Mouse (Mus musculus) testis, adult 2 months (tissue): Measurements from ENCODE around the gene Hist3h2a. TPM values are rescaled to one million over a fixed set of nuclear protein-coding genes. Genes with fewer than 3 reads are reported as not detected.

Source experiments
- H3K27ac ChIP-seq: fragments of 200-500 bp; 2 replicates; pipeline ENCODE4 v1.5.1; 2012; ENCODE audit warnings: low read depth, low read length; ENCODE audit not compliant: control insufficient read depth, insufficient read depth
- H3K27me3 ChIP-seq: fragments of 200-500 bp; 2 replicates; pipeline ENCODE4 v1.6.1; 2012; ENCODE audit warnings: mild to moderate bottlenecking, low read length, moderate library complexity; ENCODE audit not compliant: control insufficient read depth, insufficient read depth
- H3K36me3 ChIP-seq: fragments of 200-500 bp; 2 replicates; pipeline ENCODE4 v1.6.1; 2012; ENCODE audit warnings: mild to moderate bottlenecking, low read length; ENCODE audit not compliant: control insufficient read depth, insufficient read depth
- H3K4me1 ChIP-seq: fragments of 200-500 bp; 2 replicates; pipeline ENCODE4 v1.6.1; 2012; ENCODE audit warnings: low read length; ENCODE audit not compliant: control insufficient read depth, insufficient read depth
- H3K4me3 ChIP-seq: fragments of 200-500 bp; 2 replicates; pipeline ENCODE4 v1.5.1; 2012; ENCODE audit warnings: low read depth, mild to moderate bottlenecking, low read length, moderate library complexity, mixed read lengths; ENCODE audit not compliant: control insufficient read depth
- CTCF ChIP-seq: fragments of 200-500 bp; IDR thresholded peaks from 2 replicates; pipeline ENCODE4 v1.5.1; 2012; ENCODE audit warnings: low read depth, mild to moderate bottlenecking, inconsistent platforms, low read length, moderate library complexity; ENCODE audit not compliant: control insufficient read depth, insufficient read depth, insufficient replicate concordance
- POLR2A ChIP-seq: fragments of 200-500 bp; IDR thresholded peaks from 2 replicates; pipeline ENCODE4 v1.6.1; 2012; ENCODE audit warnings: low read depth, mild to moderate bottlenecking, inconsistent platforms, low read length, moderate library complexity; ENCODE audit not compliant: control insufficient read depth
- polyA plus RNA-seq: library from polyadenylated mRNA; depleted of rRNA; stranded (reverse); fragments of >200 nt; gene quantifications from 2 replicates; pipeline ENCODE4 v1.2.3, GENCODE M21; 2012

The Hist3h2a gene
- polyA plus RNA-seq, 1 experiment = 6.5 TPM

DNA sequence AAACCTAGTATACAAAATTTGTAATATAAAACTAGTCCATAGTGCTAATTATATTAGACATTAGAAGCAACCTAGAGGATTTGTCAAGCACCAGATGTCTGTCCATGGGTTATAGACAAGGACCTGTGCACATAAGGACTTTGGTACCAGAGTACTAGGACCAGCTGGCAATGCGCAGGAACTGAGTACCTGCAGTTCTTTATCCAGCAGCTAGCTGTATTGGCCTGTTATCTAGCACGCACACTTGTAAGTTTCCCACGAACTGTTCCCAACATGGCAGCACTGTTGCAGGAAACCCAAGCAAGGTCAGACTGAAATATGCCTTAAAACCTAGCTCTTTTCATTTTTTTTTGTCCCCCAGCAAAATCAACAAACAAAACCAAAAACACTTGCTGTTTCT lies 24.2 kb upstream of the Hist3h2a start:
- TF ChIP-seq CTCF = no peak
- no peak for TF ChIP-seq POLR2A
- peaks cover 2% of the 10 kb centered on the region for H3K36me3 ChIP-seq
- peaks cover 14% of the 10 kb centered on the region for H3K4me1 ChIP-seq
- no peak overlapping the region for H3K4me3 ChIP-seq
- H3K27ac ChIP-seq = no peak overlapping the region
- no peaks in the 10 kb centered on the region for H3K27me3 ChIP-seq

DNA sequence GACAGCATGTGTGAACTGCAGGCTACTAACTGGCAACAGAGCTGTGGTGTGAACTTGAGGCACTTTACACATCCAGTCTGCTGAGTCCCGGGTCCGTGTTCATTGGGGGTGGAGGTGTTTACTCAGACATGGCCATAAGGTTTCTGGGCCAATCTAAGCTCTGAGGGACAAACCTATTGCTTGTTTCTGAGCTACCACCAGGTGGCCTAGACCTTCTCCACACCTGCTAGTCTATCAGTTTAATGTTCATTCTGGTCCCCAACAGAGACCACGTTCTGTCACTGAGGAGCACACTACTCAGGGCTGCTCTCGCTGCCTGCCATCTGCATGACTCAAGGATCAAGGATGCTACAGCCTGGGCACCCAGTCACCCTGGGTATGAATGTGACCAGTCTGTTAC lies 22.9 kb upstream of the Hist3h2a start:
- Histone ChIP-seq H3K27ac (no peak overlapping the region), H3K36me3 (peaks cover 2% of the 10 kb centered on the region), H3K4me1 (peaks cover 14% of the 10 kb centered on the region), H3K4me3 (no peak overlapping the region), H3K27me3 (no peaks in the 10 kb centered on the region)
- no peak for TF ChIP-seq CTCF
- no peak for TF ChIP-seq POLR2A

DNA sequence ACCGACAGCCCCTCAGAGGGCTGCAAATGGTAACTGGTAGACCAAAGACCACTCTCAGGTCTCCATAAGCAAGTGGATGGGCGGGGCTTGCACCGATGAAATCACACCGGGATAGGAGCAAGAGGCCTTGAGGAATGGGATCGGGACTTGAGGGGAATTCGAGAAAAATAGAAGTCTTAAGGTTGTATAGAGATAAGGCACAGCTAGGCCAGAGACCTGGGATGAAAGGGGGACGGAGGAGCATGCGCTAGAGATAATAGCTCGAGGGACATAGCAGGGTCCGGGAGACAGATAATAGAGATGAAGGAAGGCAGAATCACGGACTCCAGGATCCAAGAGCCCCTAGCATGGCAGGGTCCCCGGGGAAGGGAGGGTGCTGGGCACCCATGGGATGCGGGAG lies 16.6 kb upstream of the Hist3h2a start:
- H3K4me3 ChIP-seq = peak overlapping the region; percentile 85
- H3K27ac ChIP-seq = peak overlapping the region; percentile 82; the same call in 1 of the 2 replicates
- H3K4me1 ChIP-seq = peaks cover 11% of the 10 kb centered on the region
- peaks cover 1% of the 10 kb centered on the region for H3K36me3 ChIP-seq
- H3K27me3 ChIP-seq = no peaks in the 10 kb centered on the region
- TF ChIP-seq CTCF (no peak), POLR2A (no peak)

- Histone ChIP-seq H3K36me3 (no peaks in the 10 kb centered on the region; the same call in 1 of the 2 replicates), H3K27me3 (no peaks in the 10 kb centered on the region), H3K27ac (peak within 1 kb of the TSS; percentile 82), H3K4me1 (peaks cover 11% of the 10 kb centered on the region), H3K4me3 (peak within 1 kb of the TSS; percentile 85)
- peak; percentile 88 for TF ChIP-seq POLR2A
- TF ChIP-seq CTCF = no peak
Measured at GRCm38 (mm10) chr11:58938322-58939087, 16.0 kb upstream of the Hist3h2a start, which contains the start of gene Rnf187. TSS of gene Rnf187 (minus strand) at chr11:58938916.

- TF ChIP-seq POLR2A (no peak), CTCF (no peak)
- peak overlapping the region; percentile 85 for H3K4me3 ChIP-seq
- peaks cover 11% of the 10 kb centered on the region for H3K4me1 ChIP-seq
- H3K27me3 ChIP-seq = no peaks in the 10 kb centered on the region
- peak overlapping the region; percentile 69 for H3K27ac ChIP-seq
- no peaks in the 10 kb centered on the region; the same call in 1 of the 2 replicates for H3K36me3 ChIP-seq
Measured at GRCm38 (mm10) chr11:58939088-58939439, 15.4 kb upstream of the Hist3h2a start.

- Histone ChIP-seq H3K27me3 (no peaks in the 10 kb centered on the region), H3K36me3 (no peaks in the 10 kb centered on the region), H3K4me3 (no peak overlapping the region), H3K27ac (no peak overlapping the region), H3K4me1 (peaks cover 6% of the 10 kb centered on the region)
- TF ChIP-seq POLR2A (no peak), CTCF (no peak)
Measured at GRCm38 (mm10) chr11:58944136-58944535, 10.3 kb upstream of the Hist3h2a start.

DNA sequence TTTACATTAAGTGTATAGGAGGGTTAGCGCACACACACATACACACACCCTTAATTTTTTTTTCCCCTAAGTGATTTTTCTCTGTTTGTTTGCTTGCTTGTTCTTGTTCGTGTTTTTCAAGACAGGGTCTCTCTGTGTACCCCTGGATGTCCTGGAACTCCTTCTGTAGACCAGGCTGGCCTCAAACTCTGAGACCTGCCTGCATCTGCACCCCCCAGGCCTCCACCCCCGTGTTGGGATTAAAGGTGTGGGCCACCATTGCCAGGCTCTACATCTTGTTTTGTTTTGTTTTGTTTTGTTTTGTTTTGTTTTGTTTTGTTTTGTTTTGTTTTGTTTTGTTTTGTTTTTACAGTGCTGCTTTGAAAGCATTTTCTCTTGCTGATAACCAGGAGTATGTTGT lies 7.2 kb upstream of the Hist3h2a start:
- no peak for TF ChIP-seq CTCF
- TF ChIP-seq POLR2A = no peak
- H3K4me3 ChIP-seq = no peak overlapping the region
- H3K27ac ChIP-seq = no peak overlapping the region
- H3K27me3 ChIP-seq = no peaks in the 10 kb centered on the region
- H3K4me1 ChIP-seq = peaks cover 6% of the 10 kb centered on the region
- no peaks in the 10 kb centered on the region for H3K36me3 ChIP-seq
